Mouse (Mus musculus) spleen, adult 12 weeks (tissue): Measurements from ENCODE around the gene Tmem265.

Experiments used
- DNase-seq: peaks from one replicate; pipeline ENCODE4 v3.0.0; 2022; ENCODE audit warnings: low spot score

The Tmem265 gene

GRCm38 (mm10) chr7:127588011-127588871, 27.1 kb downstream of the Tmem265 start, which contains the start of the genes Ccdc189 and Rnf40:
Gene Ccdc189 (minus strand): TSS chr7:127588595.
Gene Rnf40 (plus strand): TSS chr7:127588767.
- peak; percentile 82 for DNase-seq

GRCm38 (mm10) chr7:127588901-127589300, 27.7 kb downstream of the Tmem265 start:
- no peak for DNase-seq

DNA sequence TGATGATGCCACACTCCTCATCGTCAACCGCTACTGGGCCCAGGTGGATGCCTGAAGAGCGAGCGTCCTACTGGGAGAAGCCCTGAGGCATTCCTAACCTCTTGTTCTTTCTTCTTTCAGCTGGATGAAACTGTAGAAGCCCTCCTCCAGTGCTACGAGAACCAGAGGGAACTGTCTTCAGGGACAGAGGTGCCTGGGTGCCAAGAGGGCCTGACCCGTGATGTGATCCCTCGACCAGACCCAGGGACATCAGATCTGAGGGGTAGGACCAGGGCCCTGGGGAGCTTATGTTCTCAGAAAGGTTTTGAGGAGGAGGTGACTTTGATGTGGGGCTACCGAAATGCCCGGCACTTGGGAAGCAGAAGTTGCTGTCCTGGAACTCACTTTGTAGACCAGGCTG, 28.4 kb downstream of the Tmem265 start:
- no peak for DNase-seq

DNA sequence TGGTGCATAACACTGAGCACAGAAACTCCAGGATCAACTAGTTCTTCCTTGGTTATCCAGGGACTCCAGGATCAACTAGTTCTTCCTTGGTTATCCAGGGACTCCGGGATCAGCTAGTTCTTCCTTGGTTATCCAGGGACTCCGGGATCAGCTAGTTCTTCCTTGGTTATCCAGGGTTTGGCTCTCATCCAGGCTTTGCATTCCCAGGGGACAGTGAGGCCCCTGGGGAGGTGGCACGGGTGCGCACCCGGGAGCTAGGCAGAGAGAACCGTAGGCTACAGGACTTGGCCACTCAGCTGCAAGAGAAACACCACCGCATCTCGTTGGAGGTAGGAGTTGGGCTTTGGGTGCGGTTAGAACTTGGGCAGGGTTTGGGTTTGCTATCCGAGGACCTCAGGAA, 29.9 kb downstream of the Tmem265 start:
- no peak for DNase-seq

GRCm38 (mm10) chr7:127592575-127592974, 31.4 kb downstream of the Tmem265 start:
- DNase-seq, result no peak

DNA sequence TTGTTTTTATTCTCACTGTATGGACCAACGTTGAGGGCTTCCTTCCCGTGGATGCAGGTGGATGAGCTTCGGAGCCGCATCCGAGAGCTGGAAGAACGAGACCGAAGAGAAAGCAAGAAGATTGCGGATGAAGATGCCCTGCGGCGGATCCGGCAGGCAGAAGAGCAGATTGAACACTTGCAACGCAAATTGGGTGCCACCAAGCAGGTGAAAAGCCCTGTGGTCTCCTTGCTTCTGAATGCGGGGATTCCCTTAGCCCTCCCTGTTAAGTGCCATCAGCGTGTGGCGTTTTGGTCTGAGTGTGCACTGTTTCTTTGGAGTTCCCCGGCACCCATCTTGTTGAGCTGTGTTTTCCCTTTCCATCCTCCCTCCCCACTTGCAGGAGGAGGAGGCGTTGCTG, 35.6 kb downstream of the Tmem265 start:
- no peak for DNase-seq

DNA sequence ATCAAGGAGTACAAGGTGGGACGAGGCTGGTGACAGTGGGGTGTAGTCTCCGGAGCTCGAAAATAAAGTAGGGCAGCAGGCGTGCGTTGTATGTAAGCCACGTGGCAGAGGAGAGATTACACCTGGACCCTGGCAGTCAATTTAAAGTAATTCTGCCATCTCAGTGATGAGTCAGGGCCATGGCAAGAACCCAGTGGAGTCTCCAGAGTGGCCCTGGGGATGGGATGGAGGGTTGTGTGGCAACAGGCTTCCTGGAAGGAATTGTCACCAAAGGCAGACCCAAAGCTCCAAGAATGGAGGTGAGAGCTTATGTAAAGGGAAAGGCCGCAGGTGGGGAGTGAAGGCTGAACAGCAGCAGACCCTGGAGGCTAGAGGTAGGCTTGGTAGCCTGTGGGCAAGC, 39.4 kb downstream of the Tmem265 start:
- no peak for DNase-seq

GRCm38 (mm10) chr7:127601735-127602134, 40.5 kb downstream of the Tmem265 start:
- no peak for DNase-seq

DNA sequence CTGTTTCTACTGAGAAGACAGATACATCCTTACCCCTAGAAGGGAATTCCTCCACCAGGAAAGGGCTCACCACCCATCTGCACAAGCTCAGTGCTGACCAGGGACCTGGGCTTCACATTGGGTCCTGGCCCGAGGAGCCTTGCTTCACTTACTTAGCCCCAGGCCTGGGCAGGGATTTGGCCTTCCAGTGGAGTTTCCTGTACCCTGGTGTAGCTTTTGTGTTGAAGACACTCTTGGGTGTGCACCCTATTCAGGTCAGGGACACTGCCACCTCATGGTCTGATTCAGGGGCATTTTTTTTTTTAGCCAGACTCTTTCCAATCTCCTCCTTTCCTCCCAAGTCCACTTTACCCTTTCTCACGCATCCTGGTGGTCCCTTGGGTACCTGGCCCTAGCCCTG, 41.7 kb downstream of the Tmem265 start:
- no peak for DNase-seq

- no peak for DNase-seq
These were observed 43.1 kb downstream of the Tmem265 start for GRCm38 (mm10) chr7:127604256-127604655.

- no peak for DNase-seq
These were observed 46.0 kb downstream of the Tmem265 start for GRCm38 (mm10) chr7:127607150-127607549.

DNA sequence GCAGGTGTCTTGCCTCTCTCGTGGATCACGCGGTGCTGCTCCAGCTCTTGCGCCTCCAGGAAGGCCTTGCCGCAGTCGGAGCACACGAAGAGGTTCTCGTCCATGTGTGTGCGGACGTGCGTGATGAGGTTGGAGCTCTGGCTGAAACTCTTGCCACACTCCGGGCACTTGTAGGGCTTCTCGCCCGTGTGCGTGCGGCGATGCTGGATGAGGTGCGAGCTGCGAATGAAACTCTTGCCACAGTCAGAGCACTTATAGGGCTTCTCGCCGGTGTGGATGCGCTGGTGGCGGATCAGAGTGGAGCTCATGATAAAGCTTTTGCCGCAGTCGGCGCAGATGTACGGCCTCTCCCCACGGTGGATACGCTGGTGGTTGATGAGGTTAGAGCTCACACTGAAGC, 49.8 kb downstream of the Tmem265 start:
- DNase-seq, result no peak

- DNase-seq, result no peak
These were observed 50.4 kb downstream of the Tmem265 start for GRCm38 (mm10) chr7:127611561-127611960.

DNA sequence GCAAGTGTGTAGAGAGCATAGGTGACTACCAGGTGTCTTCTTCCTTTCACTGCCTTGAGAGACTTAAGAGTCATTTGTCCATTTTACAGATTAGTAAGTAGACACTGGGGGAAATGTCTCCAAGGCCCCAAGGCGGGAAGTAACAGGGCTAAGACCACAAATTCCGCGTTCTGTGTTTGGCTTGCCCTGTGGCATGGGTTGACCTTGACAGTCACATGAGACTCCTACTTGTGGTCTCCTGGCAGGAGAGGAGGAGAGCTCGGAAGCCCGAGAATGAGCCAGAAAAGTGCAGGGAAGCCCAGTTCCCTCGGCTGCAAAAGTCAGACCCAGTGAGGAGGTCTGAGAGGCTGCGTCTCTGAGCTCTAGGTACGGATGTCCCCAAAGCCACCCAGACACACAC, 52.3 kb downstream of the Tmem265 start:
- no peak for DNase-seq

DNA sequence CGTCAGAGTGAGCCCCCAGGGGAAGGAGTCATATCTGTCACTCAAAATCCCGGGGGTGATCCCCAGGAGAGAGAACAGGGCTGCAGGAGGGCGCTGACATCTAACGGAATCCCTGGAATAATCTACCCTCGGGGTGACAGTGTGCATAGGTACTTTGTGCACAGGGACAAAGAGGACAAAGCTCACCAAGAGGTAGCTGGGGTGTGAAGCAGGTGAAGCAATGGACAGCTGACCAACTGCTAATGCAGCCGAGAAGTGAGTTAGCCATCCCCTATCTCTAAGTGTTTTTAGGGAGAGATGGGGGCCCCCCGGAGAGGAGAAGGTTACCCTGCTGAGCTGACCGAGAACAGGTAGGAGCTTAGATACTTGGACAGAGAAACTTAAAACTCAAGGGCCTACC, 52.9 kb downstream of the Tmem265 start:
- no peak for DNase-seq

DNA sequence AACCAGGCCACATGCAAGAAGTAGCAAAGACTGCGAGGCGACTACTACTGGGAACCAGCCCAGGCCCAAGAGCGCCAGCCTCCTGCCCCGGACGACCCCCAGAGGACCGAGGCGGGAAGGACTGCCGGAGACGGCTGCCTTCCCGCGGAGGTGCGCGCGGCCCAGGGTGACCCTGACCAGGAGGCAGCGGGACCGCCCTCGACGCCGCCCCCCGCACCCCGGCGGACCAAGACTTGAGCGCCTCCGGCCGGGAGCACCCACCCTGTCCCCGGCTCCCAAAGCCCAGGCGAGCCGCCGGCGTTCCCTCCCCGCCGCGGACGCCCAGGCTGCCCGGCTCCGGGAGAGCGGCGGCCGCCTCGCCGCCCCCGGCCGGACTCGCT, 53.3 kb downstream of the Tmem265 start:
- peak; percentile 15 for DNase-seq

- DNase-seq, result no peak
These were observed 54.0 kb downstream of the Tmem265 start, which contains the start of gene Zfp629 for GRCm38 (mm10) chr7:127614891-127615843. Gene Zfp629 (minus strand): TSS chr7:127615797.

GRCm38 (mm10) chr7:127616336-127616735, 55.1 kb downstream of the Tmem265 start:
- no peak for DNase-seq
